Mouse (Mus musculus) E14TG2a.4 (cell line): ENCODE measurements at regions not wholly inside any gene's neighbourhood (a gene's known extent, or its start where the extent isn't known, plus 50 kb on each side); places are given as distances from the start of the nearest gene placed in this dataset.

Experiments used
- CTCF ChIP-seq: conservative IDR thresholded peaks from 2 replicates; pipeline ENCODE4 v1.5.1; 2014; ENCODE audit warnings: low read length
- NANOG ChIP-seq: IDR thresholded peaks from 2 replicates; pipeline ENCODE4 v1.6.1; 2014; ENCODE audit warnings: borderline replicate concordance, low read length, mixed read lengths
- POU5F1 ChIP-seq: IDR thresholded peaks from 2 replicates; pipeline ENCODE4 v1.6.1; 2014; ENCODE audit warnings: low read length, borderline replicate concordance

DNA sequence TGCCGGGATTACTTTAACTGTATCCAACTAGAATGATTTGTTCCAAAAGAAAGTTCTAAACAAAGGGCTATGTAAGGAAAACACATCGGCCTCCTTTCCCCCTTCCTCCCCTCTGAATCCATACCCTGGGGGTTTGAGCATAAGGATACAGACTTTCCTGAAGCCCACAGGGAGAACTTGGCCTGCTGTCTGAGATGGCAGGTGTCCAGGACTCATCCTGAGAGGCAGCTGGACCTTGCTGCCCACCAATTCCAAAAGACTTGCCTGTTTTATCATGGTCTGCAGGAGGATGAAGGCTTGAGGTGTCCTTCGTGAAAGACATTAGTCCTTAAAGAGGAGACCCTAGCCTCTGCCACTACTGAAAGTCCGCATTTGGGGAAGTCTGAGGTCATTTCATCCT, 94.0 kb upstream of the A230072I06Rik start:
- TF ChIP-seq CTCF (no peak), POU5F1 (no peak), NANOG (no peak)
